Mouse (Mus musculus) liver, embryonic 14.5 days (tissue): ENCODE results near the gene Ubr2. TPM values are rescaled to one million over a fixed set of nuclear protein-coding genes. Genes with fewer than 3 reads are reported as not detected.

Experiments used
- ATAC-seq: fragments of 200-750 bp; cut with Nextera tagmentation; 2 replicates; pipeline ENCODE4 v1.8.0; 2017; ENCODE audit warnings: moderate number of reproducible peaks, mild to moderate bottlenecking, moderate library complexity; ENCODE audit not compliant: insufficient read depth
- DNase-seq, 3 experiments: peaks; one replicate each; pipeline ENCODE4 v3.0.0-alpha.2; 2012 to 2013; ENCODE audit warnings: low read depth in 3 of 3, low spot score in 3 of 3
- H3K27ac ChIP-seq: fragments of 300-500 bp; sonication (generic); 2 replicates; pipeline ENCODE4 v1.5.1; 2014; ENCODE audit warnings: moderate library complexity, mild to moderate bottlenecking, control low read depth, inconsistent platforms
- H3K27me3 ChIP-seq: fragments of 300-500 bp; sonication (generic); 2 replicates; pipeline ENCODE4 v1.6.1; 2014; ENCODE audit warnings: mild to moderate bottlenecking, low read length, moderate library complexity; ENCODE audit not compliant: control insufficient read depth, insufficient read depth
- H3K36me3 ChIP-seq: fragments of 300-500 bp; sonication (generic); replicated peaks from 2 replicates; pipeline ENCODE4 v1.6.1; 2014; ENCODE audit warnings: low read depth; ENCODE audit not compliant: control insufficient read depth, insufficient read depth
- H3K4me1 ChIP-seq, 2 experiments: fragments of 200-500 bp in 1 of 2; fragments of 300-500 bp in 1 of 2; sonication (generic) in 1 of 2; replicated peaks; 2 replicates each; pipeline ENCODE4 v1.6.1; 2012 to 2014; ENCODE audit warnings: antibody characterized with exemption in 1 of 2, inconsistent platforms in 1 of 2, low read length in 1 of 2; ENCODE audit not compliant: control insufficient read depth in 2 of 2, insufficient read depth in 2 of 2
- H3K4me2 ChIP-seq: fragments of 300-500 bp; sonication (generic); 2 replicates; pipeline ENCODE4 v1.6.1; 2014; ENCODE audit warnings: low read depth, mild to moderate bottlenecking, control low read depth, moderate library complexity
- H3K4me3 ChIP-seq, 2 experiments: fragments of 200-500 bp in 1 of 2; fragments of 300-500 bp in 1 of 2; sonication (generic) in 1 of 2; 2 replicates each; pipeline ENCODE4 v1.5.1; 2012 to 2014; ENCODE audit warnings: low read depth in 2 of 2, low read length in 2 of 2, mild to moderate bottlenecking in 2 of 2, control low read depth in 1 of 2, inconsistent platforms in 1 of 2, moderate library complexity in 1 of 2; ENCODE audit not compliant: insufficient read depth in 1 of 2
- H3K9ac ChIP-seq: fragments of 300-500 bp; sonication (generic); replicated peaks from 2 replicates; pipeline ENCODE4 v1.6.1; 2014; ENCODE audit warnings: mild to moderate bottlenecking, control low read depth, moderate library complexity
- H3K9me3 ChIP-seq: fragments of 300-500 bp; sonication (generic); 2 replicates; pipeline ENCODE4 v1.6.1; 2016; ENCODE audit warnings: low read length, mixed read lengths; ENCODE audit not compliant: control insufficient read depth
- CTCF ChIP-seq: IDR thresholded peaks from 2 replicates; pipeline ENCODE4 v1.5.1; 2016; ENCODE audit warnings: antibody characterized with exemption, low read depth, control low read depth
- EP300 ChIP-seq: IDR thresholded peaks from 2 replicates; pipeline ENCODE4 v1.6.1; 2016; ENCODE audit warnings: antibody characterized with exemption, low read depth
- WGBS: fragments of 180-500 bp; shearing (Covaris S2); extraction: QIAGEN DNeasy Blood & Tissue Kit; methylation state at CpG from one replicate; pipeline ENCODE4 v1.1.7; 2014; ENCODE audit not compliant: insufficient replicate concordance; 5-methylcytosine and 5-hydroxymethylcytosine counted together
- polyA plus RNA-seq, 2 experiments: library from polyadenylated mRNA; depleted of rRNA in 1 of 2; stranded (reverse) in 1 of 2; unstranded in 1 of 2; fragments of >200 nt; fragmentation: Nextera tagmentation in 1 of 2; extraction: Ambion mirVana in 1 of 2; gene quantifications; 2 replicates each; pipeline versions ENCODE4 v1.2.1 to v1.2.3; 2012 to 2014

Ubr2 gene
- polyA plus RNA-seq, 2 experiments: 7.3 to 9.7 TPM

- Histone ChIP-seq H3K27ac (no peak overlapping the region), H3K36me3 (peaks cover 3% of the 10 kb centered on the region), H3K9me3 (no peaks in the 10 kb centered on the region), H3K4me2 (no peak overlapping the region), H3K4me3 (no peak overlapping the region), H3K27me3 (no peaks in the 10 kb centered on the region), H3K4me1 (peaks cover 0 to 5% of the 10 kb centered on the region in 2 experiments; a peak in 2 of 4 replicates), H3K9ac (no peak overlapping the region)
- no peak for ATAC-seq
- WGBS: 35% methylated on average over 7 of the region's 7 CpGs
- DNase-seq: no peak
- TF ChIP-seq EP300: no peak
- peak; percentile 5; the same call in 1 of the 2 replicates for TF ChIP-seq CTCF
These were observed 4.5 kb downstream of the Ubr2 start for GRCm38 (mm10) chr17:47005741-47006405.

DNA sequence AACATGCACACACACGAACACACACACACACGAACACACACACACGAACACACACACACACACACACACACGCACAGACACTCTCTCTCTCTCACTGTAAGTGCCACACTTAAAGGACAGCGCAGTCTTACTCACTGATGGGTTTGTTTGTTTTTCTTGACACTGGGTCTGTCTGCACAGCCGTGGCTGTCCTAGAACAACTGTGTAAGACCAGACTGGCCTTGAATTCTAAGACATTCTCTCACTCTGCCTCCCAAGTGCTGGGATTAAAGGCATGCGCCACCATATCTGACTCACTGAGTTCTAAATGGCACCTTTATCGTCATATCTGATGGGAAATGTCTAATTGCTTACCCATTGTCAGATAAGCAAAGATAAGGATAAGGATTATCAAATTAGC, 7.1 kb downstream of the Ubr2 start:
- WGBS: 72% methylated on average over 8 of the region's 8 CpGs
- ATAC-seq: no peak

GRCm38 (mm10) chr17:47002401-47002800, 8.0 kb downstream of the Ubr2 start:
- no peak for TF ChIP-seq EP300
- TF ChIP-seq CTCF: no peak
- no peak overlapping the region for H3K27ac ChIP-seq
- H3K27me3 ChIP-seq: no peaks in the 10 kb centered on the region

More for the DNA sequence above, 7.1 kb downstream of the Ubr2 start:
- H3K36me3 ChIP-seq: peaks cover 25% of the 10 kb centered on the region
- H3K4me1 ChIP-seq: peaks cover 0 to 5% of the 10 kb centered on the region in 2 experiments; a peak in 2 of 4 replicates
- H3K9me3 ChIP-seq: no peaks in the 10 kb centered on the region
- no peak overlapping the region for H3K4me3 ChIP-seq
- no peak for TF ChIP-seq EP300
- no peak overlapping the region for H3K4me2 ChIP-seq
- no peak for DNase-seq
- no peak overlapping the region for H3K27ac ChIP-seq
- H3K27me3 ChIP-seq: no peaks in the 10 kb centered on the region
- no peak overlapping the region for H3K9ac ChIP-seq

GRCm38 (mm10) chr17:46998840-46999239, 11.5 kb downstream of the Ubr2 start:
- WGBS: 85% methylated on average over 4 of the region's 4 CpGs
- Histone ChIP-seq H3K36me3 (peaks cover 23% of the 10 kb centered on the region), H3K4me2 (no peak overlapping the region), H3K9me3 (no peaks in the 10 kb centered on the region), H3K27ac (no peak overlapping the region), H3K27me3 (no peaks in the 10 kb centered on the region), H3K4me3 (no peak overlapping the region), H3K4me1 (peaks cover 0 to 4% of the 10 kb centered on the region in 2 experiments; a peak in 2 of 4 replicates), H3K9ac (no peak overlapping the region)
- ATAC-seq: no peak
- no peak for DNase-seq
- TF ChIP-seq EP300 (no peak), CTCF (no peak)

More at GRCm38 (mm10) chr17:47002401-47002800, 8.0 kb downstream of the Ubr2 start:
- Histone ChIP-seq H3K4me3 (no peak overlapping the region), H3K4me1 (peaks cover 0 to 5% of the 10 kb centered on the region in 2 experiments; a peak in 2 of 4 replicates), H3K4me2 (no peak overlapping the region), H3K36me3 (peaks cover 26% of the 10 kb centered on the region), H3K9ac (no peak overlapping the region), H3K9me3 (no peaks in the 10 kb centered on the region)
- ATAC-seq (no peak), DNase-seq (no peak)
- 79% methylated on average over 5 of the region's 5 CpGs for WGBS

DNA sequence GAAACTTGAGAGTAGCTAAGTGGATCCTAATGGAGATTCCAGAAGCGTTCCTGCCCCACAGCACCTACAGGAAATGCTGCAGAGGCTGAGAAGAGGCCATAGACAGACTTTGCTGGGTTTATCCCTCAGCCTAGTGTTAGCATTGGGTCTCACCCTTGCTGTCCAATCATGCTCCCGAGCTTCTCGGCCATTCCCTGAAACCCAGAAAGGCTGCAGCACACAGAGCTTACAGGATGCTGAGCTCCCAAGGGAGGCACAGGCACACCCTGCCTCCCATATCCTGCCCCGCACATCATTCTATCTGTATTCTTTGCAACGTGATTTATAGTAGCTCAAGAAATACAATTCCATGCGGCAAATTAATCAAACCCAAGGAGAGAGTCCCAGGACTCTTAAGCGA, 13.9 kb downstream of the Ubr2 start:
- Histone ChIP-seq H3K27me3 (no peaks in the 10 kb centered on the region), H3K27ac (no peak overlapping the region), H3K36me3 (peaks cover 36% of the 10 kb centered on the region), H3K4me3 (no peak overlapping the region), H3K4me1 (peaks cover 0 to 2% of the 10 kb centered on the region in 2 experiments; a peak in 1 of 4 replicates), H3K9ac (no peak overlapping the region), H3K4me2 (no peak overlapping the region), H3K9me3 (no peaks in the 10 kb centered on the region)
- WGBS: 80% methylated on average over 7 of the region's 7 CpGs
- no peak for DNase-seq
- no peak for ATAC-seq
- no peak for TF ChIP-seq CTCF
